Mouse (Mus musculus): ENCODE measurements at regions not wholly inside any gene's neighbourhood (a gene's known extent, or its start where the extent isn't known, plus 50 kb on each side); places are given as distances from the start of the nearest gene placed in this dataset.
"Not testable (repeated sequence)": the region's sequence is repeated elsewhere in the genome, so short reads cannot be mapped to it uniquely, and the experiment has no call there.

GRCm38 (mm10) chr1:184182163-184182562 lies 148.1 kb upstream of the 1700056E22Rik start:
- no peaks in the 10 kb centered on the region for H3K36me3 ChIP-seq
- no peaks in the 10 kb centered on the region for H3K9me3 ChIP-seq (replicated peaks)
- no peak overlapping the region for H3K4me3 ChIP-seq
- no peak for DNase-seq (ENCODE audit: low spot score)
- WGBS: 92% methylated on average over 4 of the region's 4 CpGs
- H3K27ac ChIP-seq (replicated peaks): no peak overlapping the region
- H3K4me1 ChIP-seq: no peaks in the 10 kb centered on the region
- H3K27me3 ChIP-seq (ENCODE audit: low read depth, poor library complexity, severe bottlenecking): no peaks in the 10 kb centered on the region

- not testable (repeated sequence) for H3K36me3 ChIP-seq; H3K27ac ChIP-seq (replicated peaks); DNase-seq (ENCODE audit: low spot score); H3K4me3 ChIP-seq; H3K4me1 ChIP-seq; H3K27me3 ChIP-seq (ENCODE audit: low read depth, poor library complexity, severe bottlenecking); H3K9me3 ChIP-seq (replicated peaks)
- WGBS: 76% methylated on average over 1 of the region's 1 CpGs
Observed at GRCm38 (mm10) chr1:184174416-184174815, 140.3 kb upstream of the 1700056E22Rik start.

GRCm38 (mm10) chr1:184173739-184174138 lies 139.6 kb upstream of the 1700056E22Rik start:
- H3K27ac ChIP-seq (replicated peaks): no peak overlapping the region
- no peak overlapping the region for H3K4me3 ChIP-seq
- no peak for DNase-seq (ENCODE audit: low spot score)
- H3K27me3 ChIP-seq (ENCODE audit: low read depth, poor library complexity, severe bottlenecking): no peaks in the 10 kb centered on the region
- H3K36me3 ChIP-seq: no peaks in the 10 kb centered on the region
- 88% methylated on average over 6 of the region's 6 CpGs for WGBS
- H3K4me1 ChIP-seq: no peaks in the 10 kb centered on the region
- no peaks in the 10 kb centered on the region for H3K9me3 ChIP-seq (replicated peaks)

GRCm38 (mm10) chr1:184172986-184173385 lies 138.9 kb upstream of the 1700056E22Rik start:
- H3K27me3 ChIP-seq (ENCODE audit: low read depth, poor library complexity, severe bottlenecking): no peaks in the 10 kb centered on the region
- H3K9me3 ChIP-seq (replicated peaks): no peaks in the 10 kb centered on the region
- H3K27ac ChIP-seq (replicated peaks): no peak overlapping the region
- H3K4me1 ChIP-seq: no peaks in the 10 kb centered on the region
- WGBS: 89% methylated on average over 2 of the region's 2 CpGs
- no peak for DNase-seq (ENCODE audit: low spot score)
- no peak overlapping the region for H3K4me3 ChIP-seq
- H3K36me3 ChIP-seq: no peaks in the 10 kb centered on the region

GRCm38 (mm10) chr1:184171601-184172000 lies 137.5 kb upstream of the 1700056E22Rik start:
- DNase-seq (ENCODE audit: low spot score): no peak
- H3K4me1 ChIP-seq: no peaks in the 10 kb centered on the region
- no peaks in the 10 kb centered on the region for H3K27me3 ChIP-seq (ENCODE audit: low read depth, poor library complexity, severe bottlenecking)
- H3K27ac ChIP-seq (replicated peaks): no peak overlapping the region
- 81% methylated on average over 7 of the region's 7 CpGs for WGBS
- H3K9me3 ChIP-seq (replicated peaks): no peaks in the 10 kb centered on the region
- H3K4me3 ChIP-seq: no peak overlapping the region
- H3K36me3 ChIP-seq: no peaks in the 10 kb centered on the region

- H3K4me1 ChIP-seq: no peaks in the 10 kb centered on the region
- no peaks in the 10 kb centered on the region for H3K27me3 ChIP-seq (ENCODE audit: low read depth, poor library complexity, severe bottlenecking)
- no peak overlapping the region for H3K4me3 ChIP-seq
- DNase-seq (ENCODE audit: low spot score): no peak
- no peak overlapping the region for H3K27ac ChIP-seq (replicated peaks)
- no peaks in the 10 kb centered on the region for H3K36me3 ChIP-seq
- H3K9me3 ChIP-seq (replicated peaks): no peaks in the 10 kb centered on the region
- 85% methylated on average over 3 of the region's 3 CpGs for WGBS
Observed at GRCm38 (mm10) chr1:184170926-184171325, 136.8 kb upstream of the 1700056E22Rik start.

GRCm38 (mm10) chr1:184169967-184170366 lies 135.9 kb upstream of the 1700056E22Rik start:
- DNase-seq (ENCODE audit: low spot score): no peak
- H3K27ac ChIP-seq (replicated peaks): no peak overlapping the region
- no peaks in the 10 kb centered on the region for H3K36me3 ChIP-seq
- H3K4me1 ChIP-seq: no peaks in the 10 kb centered on the region
- no peaks in the 10 kb centered on the region for H3K27me3 ChIP-seq (ENCODE audit: low read depth, poor library complexity, severe bottlenecking)
- WGBS: 80% methylated on average over 1 of the region's 1 CpGs
- H3K9me3 ChIP-seq (replicated peaks): no peaks in the 10 kb centered on the region
- no peak overlapping the region for H3K4me3 ChIP-seq

- Histone ChIP-seq H3K36me3 (no peaks in the 10 kb centered on the region), H3K9me3 (replicated peaks) (no peaks in the 10 kb centered on the region), H3K4me3 (no peak overlapping the region), H3K4me1 (no peaks in the 10 kb centered on the region), H3K27ac (replicated peaks) (no peak overlapping the region), H3K27me3 (ENCODE audit: low read depth, poor library complexity, severe bottlenecking) (no peaks in the 10 kb centered on the region)
- 81% methylated on average over 7 of the region's 7 CpGs for WGBS
- DNase-seq (ENCODE audit: low spot score): no peak
Observed at GRCm38 (mm10) chr1:184169034-184169783, 135.1 kb upstream of the 1700056E22Rik start.

- no peak for DNase-seq (ENCODE audit: low spot score)
- 84% methylated on average over 2 of the region's 2 CpGs for WGBS
- no peaks in the 10 kb centered on the region for H3K9me3 ChIP-seq (replicated peaks)
- no peak overlapping the region for H3K27ac ChIP-seq (replicated peaks)
- no peaks in the 10 kb centered on the region for H3K36me3 ChIP-seq
- no peaks in the 10 kb centered on the region for H3K4me1 ChIP-seq
- H3K27me3 ChIP-seq (ENCODE audit: low read depth, poor library complexity, severe bottlenecking): no peaks in the 10 kb centered on the region
- H3K4me3 ChIP-seq: no peak overlapping the region
Observed at GRCm38 (mm10) chr1:184166951-184167350, 132.8 kb upstream of the 1700056E22Rik start.

- H3K36me3 ChIP-seq; H3K4me1 ChIP-seq; H3K27ac ChIP-seq (replicated peaks); DNase-seq (ENCODE audit: low spot score); H3K4me3 ChIP-seq; H3K9me3 ChIP-seq (replicated peaks); H3K27me3 ChIP-seq (ENCODE audit: low read depth, poor library complexity, severe bottlenecking): not testable (repeated sequence)
- 90% methylated on average over 2 of the region's 2 CpGs for WGBS
Observed at GRCm38 (mm10) chr1:184162526-184162925, 128.4 kb upstream of the 1700056E22Rik start.

GRCm38 (mm10) chr1:184147713-184148112 lies 113.6 kb upstream of the 1700056E22Rik start:
- Histone ChIP-seq H3K9me3 (replicated peaks) (no peaks in the 10 kb centered on the region), H3K27me3 (ENCODE audit: low read depth, poor library complexity, severe bottlenecking) (no peaks in the 10 kb centered on the region), H3K4me1 (no peaks in the 10 kb centered on the region), H3K27ac (replicated peaks) (no peak overlapping the region), H3K36me3 (no peaks in the 10 kb centered on the region), H3K4me3 (no peak overlapping the region)
- no peak for DNase-seq (ENCODE audit: low spot score)
- WGBS: no CpG with 5 or more reads among the region's 1 CpGs

GRCm38 (mm10) chr1:184142974-184143373 lies 108.9 kb upstream of the 1700056E22Rik start:
- no peaks in the 10 kb centered on the region for H3K27me3 ChIP-seq (ENCODE audit: low read depth, poor library complexity, severe bottlenecking)
- H3K4me3 ChIP-seq: no peak overlapping the region
- H3K4me1 ChIP-seq: no peaks in the 10 kb centered on the region
- no peaks in the 10 kb centered on the region for H3K9me3 ChIP-seq (replicated peaks)
- DNase-seq (ENCODE audit: low spot score): no peak
- H3K27ac ChIP-seq (replicated peaks): no peak overlapping the region
- WGBS: 62% methylated on average over 2 of the region's 2 CpGs
- no peaks in the 10 kb centered on the region for H3K36me3 ChIP-seq

- H3K9me3 ChIP-seq (replicated peaks): no peaks in the 10 kb centered on the region
- H3K27ac ChIP-seq (replicated peaks): no peak overlapping the region
- 93% methylated on average over 5 of the region's 5 CpGs for WGBS
- no peaks in the 10 kb centered on the region for H3K27me3 ChIP-seq (ENCODE audit: low read depth, poor library complexity, severe bottlenecking)
- H3K4me1 ChIP-seq: no peaks in the 10 kb centered on the region
- H3K36me3 ChIP-seq: no peaks in the 10 kb centered on the region
- no peak overlapping the region for H3K4me3 ChIP-seq
- DNase-seq (ENCODE audit: low spot score): no peak
Observed at GRCm38 (mm10) chr1:184140486-184140885, 106.4 kb upstream of the 1700056E22Rik start.

- DNase-seq (ENCODE audit: low spot score): no peak
- no peaks in the 10 kb centered on the region for H3K36me3 ChIP-seq
- H3K4me3 ChIP-seq: no peak overlapping the region
- H3K27me3 ChIP-seq (ENCODE audit: low read depth, poor library complexity, severe bottlenecking): no peaks in the 10 kb centered on the region
- WGBS: 83% methylated on average over 4 of the region's 4 CpGs
- no peak overlapping the region for H3K27ac ChIP-seq (replicated peaks)
- no peaks in the 10 kb centered on the region for H3K9me3 ChIP-seq (replicated peaks)
- no peaks in the 10 kb centered on the region for H3K4me1 ChIP-seq
Observed at GRCm38 (mm10) chr1:184140082-184140481, 106.0 kb upstream of the 1700056E22Rik start.

Measured in midbrain, embryonic 10.5 days (tissue).